Mouse (Mus musculus): ENCODE results near the gene Ssbp2.

GRCm38 (mm10) chr13:91719487-91719886, 259.4 kb downstream of the Ssbp2 start:
- no peak for TF ChIP-seq POLR2A (IDR thresholded peaks at IDR 0.05; ENCODE audit: borderline replicate concordance, insufficient read depth, low read length)
- TF ChIP-seq CTCF (IDR thresholded peaks at IDR 0.05; ENCODE audit: borderline replicate concordance, insufficient read depth, low read depth, low read length) = no peak
